In genomic region chr5:12474904-12475638, GRCm38 (mm10) we compare ENCODE assay signal across 16 mouse cellular contexts.
A peak's percentile ranks its signal among the peaks of the same experiment; 100 is the strongest.
DNase-seq lines count a peak whose midpoint lies in the region; ATAC-seq and TF ChIP-seq lines count a peak whose summit lies in the region.
"Had no signal": no experiment of that assay in that cellular context is flagged by ENCODE, and none has a peak within 500 bp of the region (broad histone marks: within the 10 kb centered on the region; RNA-seq: fewer than 3 reads in every experiment).

No protein-coding gene starts in this region.

- no peaks in the 10 kb centered on the region for H3K9me3 ChIP-seq in forebrain, embryonic 11.5 days (ENCODE audit: control insufficient read depth, low read length)
- no peaks in the 10 kb centered on the region for H3K9me3 ChIP-seq in forebrain, embryonic 10.5 days
- H3K9me3 ChIP-seq in hindbrain, embryonic 16.5 days (ENCODE audit: control insufficient read depth, low read length) = no peaks in the 10 kb centered on the region
- H3K9me3 ChIP-seq in midbrain, postnatal 0 days (ENCODE audit: low read length) = no peaks in the 10 kb centered on the region
- H3K9me3 ChIP-seq: limb, embryonic 15.5 days had no signal

- no peaks in the 10 kb centered on the region for H3K36me3 ChIP-seq in forebrain, embryonic 11.5 days (ENCODE audit: control insufficient read depth, insufficient read depth, low read length)
- H3K36me3 ChIP-seq in forebrain, embryonic 10.5 days (replicated peaks) = no peaks in the 10 kb centered on the region
- no peaks in the 10 kb centered on the region for H3K36me3 ChIP-seq in hindbrain, embryonic 16.5 days (ENCODE audit: control insufficient read depth, insufficient read depth, low read length)
- H3K36me3 ChIP-seq in midbrain, postnatal 0 days (ENCODE audit: insufficient read depth, low read length) = no peaks in the 10 kb centered on the region
- H3K36me3 ChIP-seq: heart, embryonic 12.5 days; limb, embryonic 15.5 days had no signal

- H3K27ac ChIP-seq in forebrain, embryonic 11.5 days (ENCODE audit: low read depth, low read length) = no peak overlapping the region
- H3K27ac ChIP-seq in forebrain, embryonic 10.5 days = no peak overlapping the region
- H3K27ac ChIP-seq in hindbrain, embryonic 16.5 days (ENCODE audit: low read depth, low read length) = no peak overlapping the region
- no peak overlapping the region for H3K27ac ChIP-seq in midbrain, postnatal 0 days (ENCODE audit: low read depth, low read length)
- H3K27ac ChIP-seq: limb, embryonic 15.5 days had no signal

- no peak overlapping the region for H3K4me2 ChIP-seq in forebrain, embryonic 11.5 days (ENCODE audit: low read depth, low read length, severe bottlenecking)
- no peak overlapping the region for H3K4me2 ChIP-seq in hindbrain, embryonic 16.5 days (ENCODE audit: low read length)
- no peak overlapping the region for H3K4me2 ChIP-seq in midbrain, postnatal 0 days (ENCODE audit: low read depth, low read length, poor library complexity, severe bottlenecking)
- H3K4me2 ChIP-seq: heart, embryonic 12.5 days; limb, embryonic 15.5 days had no signal

- no peaks in the 10 kb centered on the region for H3K4me1 ChIP-seq in forebrain, embryonic 11.5 days (replicated peaks; ENCODE audit: control insufficient read depth, insufficient read depth, low read length)
- peaks cover 18% of the 10 kb centered on the region for H3K4me1 ChIP-seq in forebrain, embryonic 10.5 days
- no peaks in the 10 kb centered on the region for H3K4me1 ChIP-seq in hindbrain, embryonic 16.5 days (ENCODE audit: control insufficient read depth, insufficient read depth, low read depth, low read length)
- no peaks in the 10 kb centered on the region for H3K4me1 ChIP-seq in midbrain, postnatal 0 days (ENCODE audit: insufficient read depth, low read length)
- H3K4me1 ChIP-seq: limb, embryonic 15.5 days had no signal

- H3K4me3 ChIP-seq in forebrain, embryonic 11.5 days (ENCODE audit: low read depth, low read length) = no peak overlapping the region
- H3K4me3 ChIP-seq in forebrain, embryonic 10.5 days = no peak overlapping the region
- no peak overlapping the region for H3K4me3 ChIP-seq in hindbrain, embryonic 16.5 days (ENCODE audit: low read length)
- no peak overlapping the region for H3K4me3 ChIP-seq in midbrain, postnatal 0 days (ENCODE audit: low read depth, low read length)
- H3K4me3 ChIP-seq: heart, embryonic 12.5 days; limb, embryonic 15.5 days had no signal

- H3K9ac ChIP-seq in forebrain, embryonic 11.5 days (ENCODE audit: low read length) = no peak overlapping the region
- no peak overlapping the region for H3K9ac ChIP-seq in hindbrain, embryonic 16.5 days (ENCODE audit: low read depth, low read length)
- H3K9ac ChIP-seq in midbrain, postnatal 0 days (replicated peaks; ENCODE audit: low read length, poor library complexity, severe bottlenecking) = no peak overlapping the region
- H3K9ac ChIP-seq: heart, embryonic 12.5 days; limb, embryonic 15.5 days had no signal

- H3K27me3 ChIP-seq in forebrain, embryonic 11.5 days (ENCODE audit: control insufficient read depth, insufficient read depth, low read length) = no peaks in the 10 kb centered on the region
- H3K27me3 ChIP-seq in forebrain, embryonic 10.5 days (ENCODE audit: poor library complexity, severe bottlenecking) = no peaks in the 10 kb centered on the region
- H3K27me3 ChIP-seq in hindbrain, embryonic 16.5 days (replicated peaks; ENCODE audit: control insufficient read depth, insufficient read depth, low read length) = no peaks in the 10 kb centered on the region
- no peaks in the 10 kb centered on the region for H3K27me3 ChIP-seq in midbrain, postnatal 0 days (ENCODE audit: insufficient read depth, low read length)
- H3K27me3 ChIP-seq: heart, embryonic 12.5 days; limb, embryonic 15.5 days had no signal

- DNase-seq in forebrain, embryonic 11.5 days (ENCODE audit: low spot score) = no peak
- DNase-seq in forebrain, embryonic 10.5 days (ENCODE audit: extremely low spot score, low spot score) = no peak
- DNase-seq in retina, postnatal 1 day = peak; percentile 33
- no peak for DNase-seq in retina, embryonic 14.5 days (ENCODE audit: low spot score)
- DNase-seq in midbrain, postnatal 0 days (ENCODE audit: low spot score) = peak; percentile 53
- DNase-seq in frontal cortex, adult 2 months (ENCODE audit: extremely low spot score in 1 of 2, low spot score in 1 of 2) = no peak
- DNase-seq in frontal cortex, postnatal 14 days (ENCODE audit: low spot score in 2 of 2) = no peak
- DNase-seq: heart, postnatal 14 days; kidney, adult 18-20 months; kidney, postnatal 10 days; layer of hippocampus, postnatal 36 days; thymus, postnatal 4 days had no signal

- TF ChIP-seq CTCF in midbrain, postnatal 0 days (IDR thresholded peaks at IDR 0.05) = no peak

- WGBS in forebrain, embryonic 11.5 days = 32% methylated on average over 5 of the region's 5 CpGs
- WGBS in forebrain, embryonic 10.5 days = 44% methylated on average over 5 of the region's 5 CpGs
- WGBS in hindbrain, embryonic 16.5 days = 63% methylated on average over 5 of the region's 5 CpGs
- 41% methylated on average over 5 of the region's 5 CpGs for WGBS in midbrain, postnatal 0 days

- ATAC-seq in forebrain, embryonic 11.5 days (replicated peaks; ENCODE audit: low FRiP score) = peak; percentile 69
- ATAC-seq in hindbrain, embryonic 16.5 days = peak; percentile 88
- no peak for ATAC-seq in midbrain, postnatal 0 days (ENCODE audit: low FRiP score)
- ATAC-seq: lung, postnatal 0 days had no signal

Comparison
In these comparisons a context has a peak if more than half of its experiments do, and no peak if none do; other contexts are left out.
1. DNase-seq: peak in retina, postnatal 1 day (single experiment) and midbrain, postnatal 0 days (single experiment); none in forebrain, embryonic 11.5 days (single experiment), forebrain, embryonic 10.5 days (single experiment), retina, embryonic 14.5 days (single experiment), frontal cortex, adult 2 months (0 of 2) and frontal cortex, postnatal 14 days (0 of 2).